Mouse (Mus musculus) megakaryocyte, adult 5-6 weeks (primary cell): ENCODE data around the gene Tut4. TPM values are rescaled to one million over a fixed set of nuclear protein-coding genes. Genes with fewer than 3 reads are reported as not detected.
A peak's percentile ranks its signal among the peaks of the same experiment; 100 is the strongest.

ENCODE experiments used
- ATAC-seq: 2 replicates; pipeline ENCODE4 v1.8.0; 2016; ENCODE audit warnings: mild to moderate bottlenecking, inconsistent platforms; ENCODE audit not compliant: poor library complexity, severe bottlenecking
- total RNA-seq, 2 experiments: library from RNA; stranded (forward) in 1 of 2; stranded (reverse) in 1 of 2; fragments of 153-499, 151-499 nt in 1 of 2; fragments of 221-1000, 200-1000 nt in 1 of 2; gene quantifications; 2 replicates each; pipeline versions ENCODE4 v1.2.3 to v1.2.4; 2015 to 2017

Tut4 gene
- 34.5 and 39.4 TPM in 2 replicates for total RNA-seq (2015)
- total RNA-seq (2017) = 18.2 and 26.0 TPM in 2 replicates

- peak; percentile 55 for ATAC-seq
Observed at GRCm38 (mm10) chr4:108459231-108460155, at the start of gene Tut4. Tut4 (plus strand) TSS chr4:108459426.

GRCm38 (mm10) chr4:108424587-108424986 is 34.6 kb upstream of the Tut4 start:
- no peak for ATAC-seq

- ATAC-seq = peak; percentile 41; the same call in 1 of the 2 replicates
Observed at GRCm38 (mm10) chr4:108427719-108428340, 31.4 kb upstream of the Tut4 start.

GRCm38 (mm10) chr4:108428341-108428721 is 30.9 kb upstream of the Tut4 start:
- peak; percentile 98 for ATAC-seq

- ATAC-seq = no peak
Observed at GRCm38 (mm10) chr4:108430656-108431560, 28.3 kb upstream of the Tut4 start.

GRCm38 (mm10) chr4:108431561-108431936 is 27.7 kb upstream of the Tut4 start:
- no peak for ATAC-seq

- no peak for ATAC-seq
Observed at GRCm38 (mm10) chr4:108433341-108433740, 25.9 kb upstream of the Tut4 start.

- ATAC-seq = no peak
Observed at GRCm38 (mm10) chr4:108434221-108434620, 25.0 kb upstream of the Tut4 start.

- ATAC-seq = no peak
Observed at GRCm38 (mm10) chr4:108434781-108435180, 24.4 kb upstream of the Tut4 start.

- no peak for ATAC-seq
Observed at GRCm38 (mm10) chr4:108435646-108436045, 23.6 kb upstream of the Tut4 start.

GRCm38 (mm10) chr4:108436225-108436624 is 23.0 kb upstream of the Tut4 start:
- ATAC-seq = no peak

- no peak for ATAC-seq
Observed at GRCm38 (mm10) chr4:108438082-108438840, 21.0 kb upstream of the Tut4 start.

GRCm38 (mm10) chr4:108448091-108448490 is 11.1 kb upstream of the Tut4 start:
- ATAC-seq = no peak

- ATAC-seq = no peak
Observed at GRCm38 (mm10) chr4:108456028-108456427, 3.2 kb upstream of the Tut4 start.

GRCm38 (mm10) chr4:108458201-108458741 is 955 bp upstream of the Tut4 start:
- ATAC-seq = no peak

- ATAC-seq = peak; percentile 83
Observed at GRCm38 (mm10) chr4:108460156-108460923, 1.1 kb downstream of the Tut4 start.

- no peak for ATAC-seq
Observed at GRCm38 (mm10) chr4:108461262-108461903, 2.2 kb downstream of the Tut4 start.

GRCm38 (mm10) chr4:108473586-108473985 is 14.4 kb downstream of the Tut4 start:
- ATAC-seq = no peak

- ATAC-seq = no peak
Observed at GRCm38 (mm10) chr4:108482776-108483175, 23.6 kb downstream of the Tut4 start.
